Mouse (Mus musculus) cortical plate, adult 2 months (tissue): ENCODE results near the gene Chpf. TPM values are rescaled to one million over a fixed set of nuclear protein-coding genes. Genes with fewer than 3 reads are reported as not detected.

ENCODE experiments used
- H3K27ac ChIP-seq: fragments of 200-500 bp; 2 replicates; pipeline ENCODE4 v1.5.1; 2012; ENCODE audit warnings: low read length, control low read depth, inconsistent platforms; ENCODE audit not compliant: insufficient read depth
- H3K4me1 ChIP-seq: fragments of 200-500 bp; 2 replicates; pipeline ENCODE4 v1.6.1; 2011; ENCODE audit warnings: low read length; ENCODE audit not compliant: control insufficient read depth, insufficient read depth
- H3K4me3 ChIP-seq: fragments of 200-500 bp; 2 replicates; pipeline ENCODE4 v1.5.1; 2011; ENCODE audit warnings: mild to moderate bottlenecking, low read length, control low read depth; ENCODE audit not compliant: insufficient read depth
- CTCF ChIP-seq: fragments of 200-500 bp; IDR thresholded peaks from 2 replicates; pipeline ENCODE4 v1.5.1; 2011; ENCODE audit warnings: mild to moderate bottlenecking, control low read depth, low read length; ENCODE audit not compliant: insufficient read depth; ENCODE audit errors: extremely low read depth
- POLR2A ChIP-seq: fragments of 200-500 bp; IDR thresholded peaks from 2 replicates; pipeline ENCODE4 v1.6.1; 2011; ENCODE audit warnings: mild to moderate bottlenecking, low read length, control low read depth; ENCODE audit not compliant: insufficient read depth; ENCODE audit errors: extremely low read depth
- polyA plus RNA-seq: library from polyadenylated mRNA; depleted of rRNA; stranded (reverse); fragments of >200 nt; gene quantifications from 2 replicates; pipeline ENCODE4 v1.2.3, GENCODE M21; 2012

Gene Chpf
- polyA plus RNA-seq, 1 experiment = 78.0 TPM

GRCm38 (mm10) chr1:75448937-75449336 lies 30.2 kb downstream of the Chpf start:
- Histone ChIP-seq H3K4me3 (no peak overlapping the region), H3K4me1 (0 out of 2 replicates have a peak, but pooled peaks cover 2% of the 10 kb centered on the region), H3K27ac (no peak overlapping the region)
- TF ChIP-seq CTCF = no peak
- TF ChIP-seq POLR2A = no peak

GRCm38 (mm10) chr1:75448052-75448431 lies 31.1 kb downstream of the Chpf start:
- H3K4me1 ChIP-seq = 0 out of 2 replicates have a peak, but pooled peaks cover 2% of the 10 kb centered on the region
- H3K4me3 ChIP-seq = no peak overlapping the region
- TF ChIP-seq CTCF (no peak), POLR2A (no peak)
- no peak overlapping the region for H3K27ac ChIP-seq

GRCm38 (mm10) chr1:75447265-75448051 lies 31.6 kb downstream of the Chpf start:
- no peak for TF ChIP-seq POLR2A
- no peak for TF ChIP-seq CTCF
- Histone ChIP-seq H3K27ac (no peak overlapping the region), H3K4me3 (no peak overlapping the region), H3K4me1 (0 out of 2 replicates have a peak, but pooled peaks cover 2% of the 10 kb centered on the region)

GRCm38 (mm10) chr1:75446656-75447055 lies 32.5 kb downstream of the Chpf start:
- TF ChIP-seq POLR2A = no peak
- no peak for TF ChIP-seq CTCF
- Histone ChIP-seq H3K27ac (no peak overlapping the region), H3K4me3 (no peak overlapping the region), H3K4me1 (0 out of 2 replicates have a peak, but pooled peaks cover 2% of the 10 kb centered on the region)

- TF ChIP-seq CTCF (peak; percentile 79), POLR2A (no peak)
- H3K4me3 ChIP-seq = no peak overlapping the region
- no peak overlapping the region for H3K27ac ChIP-seq
- H3K4me1 ChIP-seq = 0 out of 2 replicates have a peak, but pooled peaks cover 2% of the 10 kb centered on the region
Measured at GRCm38 (mm10) chr1:75445751-75446611, 33.1 kb downstream of the Chpf start.

GRCm38 (mm10) chr1:75445141-75445701 lies 33.9 kb downstream of the Chpf start:
- Histone ChIP-seq H3K27ac (no peak overlapping the region), H3K4me1 (0 out of 2 replicates have a peak, but pooled peaks cover 2% of the 10 kb centered on the region), H3K4me3 (no peak overlapping the region)
- TF ChIP-seq CTCF (no peak), POLR2A (no peak)

- no peak overlapping the region for H3K4me3 ChIP-seq
- no peak overlapping the region for H3K27ac ChIP-seq
- TF ChIP-seq CTCF (no peak), POLR2A (no peak)
- 0 out of 2 replicates have a peak, but pooled peaks cover 2% of the 10 kb centered on the region for H3K4me1 ChIP-seq
Measured at GRCm38 (mm10) chr1:75444208-75444607, 34.9 kb downstream of the Chpf start.

GRCm38 (mm10) chr1:75443247-75444024 lies 35.7 kb downstream of the Chpf start:
- no peak overlapping the region for H3K4me3 ChIP-seq
- no peak overlapping the region for H3K27ac ChIP-seq
- 0 out of 2 replicates have a peak, but pooled peaks cover 2% of the 10 kb centered on the region for H3K4me1 ChIP-seq
- no peak for TF ChIP-seq CTCF
- TF ChIP-seq POLR2A = no peak
